In genomic region chr1:74601267-74601962, GRCm38 (mm10) we compare ENCODE assay signal across 8 mouse cellular contexts. TPM values are rescaled to one million over a fixed set of nuclear protein-coding genes. Genes with fewer than 3 reads are reported as not detected.
DNase-seq lines count a peak whose midpoint lies in the region; ATAC-seq lines count a peak whose summit lies in the region.

Gene Rnf25, minus strand, starts transcription at chr1:74601397.
Gene Stk36, plus strand, starts transcription at chr1:74601445.

- H3K4me2 ChIP-seq in heart, embryonic 14.5 days (ENCODE audit: low read length), result peak within 1 kb of the TSS; percentile 84
- peak within 1 kb of the TSS; percentile 80 for H3K4me2 ChIP-seq in liver, embryonic 13.5 days
- peak within 1 kb of the TSS; percentile 75 for H3K4me2 ChIP-seq in stomach, embryonic 16.5 days (ENCODE audit: low read depth, low read length)

- no peaks in the 10 kb centered on the region for H3K27me3 ChIP-seq in heart, embryonic 14.5 days (ENCODE audit: control insufficient read depth, insufficient read depth, low read length)
- no peaks in the 10 kb centered on the region for H3K27me3 ChIP-seq in liver, embryonic 13.5 days
- no peaks in the 10 kb centered on the region for H3K27me3 ChIP-seq in stomach, embryonic 16.5 days (ENCODE audit: control insufficient read depth, insufficient read depth, low read length)

- H3K4me3 ChIP-seq in brown adipose tissue, adult 24 weeks (ENCODE audit: insufficient read depth, low read depth, low read length), result peak within 1 kb of the TSS; percentile 95
- peak within 1 kb of the TSS; percentile 78 to 86 for H3K4me3 ChIP-seq in heart, embryonic 14.5 days (ENCODE audit: control insufficient read depth in 1 of 2, insufficient read depth in 1 of 2, low read depth in 1 of 2, low read length in 2 of 2)
- peak within 1 kb of the TSS; percentile 81 for H3K4me3 ChIP-seq in liver, embryonic 13.5 days (replicated peaks)
- peak within 1 kb of the TSS; percentile 90 for H3K4me3 ChIP-seq in stomach, embryonic 16.5 days (replicated peaks; ENCODE audit: low read length)

- peak; percentile 65 for ATAC-seq in heart, embryonic 14.5 days (ENCODE audit: insufficient number of reproducible peaks, insufficient read depth, low FRiP score, low read depth)
- ATAC-seq in liver, embryonic 13.5 days (ENCODE audit: low read depth), result peak; percentile 85
- peak; percentile 86 for ATAC-seq in stomach, embryonic 16.5 days (ENCODE audit: insufficient read depth, low FRiP score)

- WGBS in heart, embryonic 14.5 days, result 9% methylated on average over 25 of the region's 25 CpGs
- WGBS in liver, embryonic 13.5 days (ENCODE audit: insufficient replicate concordance), result 15% methylated on average over 25 of the region's 25 CpGs
- 9% methylated on average over 25 of the region's 25 CpGs for WGBS in stomach, embryonic 16.5 days

- 0 out of 2 replicates have a peak, but pooled peaks cover 2% of the 10 kb centered on the region for H3K4me1 ChIP-seq in brown adipose tissue, adult 24 weeks (ENCODE audit: control insufficient read depth, insufficient read depth, insufficient read length, low read length)
- peaks cover 0 to 12% of the 10 kb centered on the region in 2 experiments; a peak in 2 of 4 replicates for H3K4me1 ChIP-seq in heart, embryonic 14.5 days (ENCODE audit: control insufficient read depth in 2 of 2, insufficient read depth in 2 of 2, low read length in 2 of 2)
- H3K4me1 ChIP-seq in liver, embryonic 13.5 days (replicated peaks), result peaks cover 20% of the 10 kb centered on the region
- H3K4me1 ChIP-seq in stomach, embryonic 16.5 days (ENCODE audit: control insufficient read depth, insufficient read depth, low read length), result peaks cover 13% of the 10 kb centered on the region

- peak within 1 kb of the TSS; percentile 86 for H3K27ac ChIP-seq in brown adipose tissue, adult 24 weeks (replicated peaks; ENCODE audit: low read depth, low read length)
- H3K27ac ChIP-seq in heart, embryonic 14.5 days (replicated peaks in 1 of 2; ENCODE audit: control insufficient read depth in 1 of 2, insufficient read depth in 1 of 2, low read depth in 2 of 2, low read length in 2 of 2), result peak within 1 kb of the TSS; percentile 30 to 34; a peak in 3 of 4 replicates
- 0 out of 2 replicates have a peak within 1 kb of the TSS, but pooled peaks have one; percentile 8 for H3K27ac ChIP-seq in liver, embryonic 13.5 days
- peak within 1 kb of the TSS; percentile 60; the same call in 1 of the 2 replicates for H3K27ac ChIP-seq in stomach, embryonic 16.5 days (ENCODE audit: low read length)

- peak within 1 kb of the TSS; percentile 87 for H3K9ac ChIP-seq in heart, embryonic 14.5 days (ENCODE audit: low read length)
- peak within 1 kb of the TSS; percentile 82 for H3K9ac ChIP-seq in liver, embryonic 13.5 days
- H3K9ac ChIP-seq in stomach, embryonic 16.5 days (ENCODE audit: low read length), result peak within 1 kb of the TSS; percentile 88

- peak; percentile 88 for DNase-seq in CD4-positive, CD25-positive, alpha-beta regulatory T cell, adult 2 months (ENCODE audit: low read depth, low spot score)
- DNase-seq in fibroblast of lung, adult 2 months (ENCODE audit: low read depth), result peak; percentile 64
- DNase-seq in kidney, postnatal 14 days, result peak; percentile 90
- DNase-seq in liver, embryonic 13.5 days, result peak; percentile 70
- peak; percentile 81 for DNase-seq in neural tube, embryonic 10.5 days (ENCODE audit: extremely low spot score, low spot score)

- no peaks in the 10 kb centered on the region for H3K9me3 ChIP-seq in heart, embryonic 14.5 days (ENCODE audit: control insufficient read depth, low read length)
- H3K9me3 ChIP-seq in liver, embryonic 13.5 days (replicated peaks), result no peaks in the 10 kb centered on the region
- H3K9me3 ChIP-seq in stomach, embryonic 16.5 days (replicated peaks; ENCODE audit: control insufficient read depth, low read length), result no peaks in the 10 kb centered on the region

- H3K36me3 ChIP-seq in heart, embryonic 14.5 days (ENCODE audit: control insufficient read depth, insufficient read depth, low read length), result peaks cover 27% of the 10 kb centered on the region
- peaks cover 22% of the 10 kb centered on the region for H3K36me3 ChIP-seq in liver, embryonic 13.5 days
- peaks cover 9% of the 10 kb centered on the region; the same call in 1 of the 2 replicates for H3K36me3 ChIP-seq in stomach, embryonic 16.5 days (ENCODE audit: control insufficient read depth, insufficient read depth, low read length)

RNA-seq across cellular contexts. Expression of gene Rnf25, which starts in this region (rescaled TPM):
- polyA plus RNA-seq in brown adipose tissue, adult 24 weeks (2012; ENCODE audit: insufficient read depth, insufficient read length, missing spikeins), result 15.5 and 21.6 TPM in 2 replicates
- 5.1 TPM in 2 replicates for polyA plus RNA-seq in heart, embryonic 14.5 days (2014; fragmentation: Nextera tagmentation; extraction: Ambion mirVana)
- polyA plus RNA-seq in liver, embryonic 13.5 days (2015; fragmentation: Nextera tagmentation; extraction: Ambion mirVana), result 12.9 and 13.7 TPM in 2 replicates
- 32.1 and 33.2 TPM in 2 replicates for polyA plus RNA-seq in stomach, embryonic 16.5 days (2015; fragmentation: Nextera tagmentation; extraction: Ambion mirVana)

RNA-seq across cellular contexts. Expression of gene Stk36, which starts in this region (rescaled TPM):
- polyA plus RNA-seq in brown adipose tissue, adult 24 weeks (2012; ENCODE audit: insufficient read depth, insufficient read length, missing spikeins), result 0.58 and 1.5 TPM in 2 replicates
- polyA plus RNA-seq in heart, embryonic 14.5 days (2014; fragmentation: Nextera tagmentation; extraction: Ambion mirVana), result 2.5 and 2.8 TPM in 2 replicates
- polyA plus RNA-seq in liver, embryonic 13.5 days (2015; fragmentation: Nextera tagmentation; extraction: Ambion mirVana), result 0.50 and 0.58 TPM in 2 replicates
- polyA plus RNA-seq in stomach, embryonic 16.5 days (2015; fragmentation: Nextera tagmentation; extraction: Ambion mirVana), result 5.2 and 5.4 TPM in 2 replicates

Comparison
In these comparisons a context has a peak if more than half of its experiments do, and no peak if none do; other contexts are left out.
1. Peak in every context shown above with its lines: DNase-seq, ATAC-seq, H3K4me3 ChIP-seq and H3K27ac ChIP-seq.
2. H3K27ac ChIP-seq: peak in every context shown above with its lines; median percentile 86 in brown adipose tissue, adult 24 weeks; 60 in stomach, embryonic 16.5 days; 32 in heart, embryonic 14.5 days; 8 in liver, embryonic 13.5 days.